Mouse (Mus musculus) neural tube, embryonic 14.5 days (tissue): ENCODE data around the gene Kif3a. TPM values are rescaled to one million over a fixed set of nuclear protein-coding genes. Genes with fewer than 3 reads are reported as not detected.

Experiments used
- ATAC-seq: fragments of 200-750 bp; cut with Nextera tagmentation; 2 replicates; pipeline ENCODE4 v1.8.0; 2017; ENCODE audit warnings: low read depth, mild to moderate bottlenecking, moderate TSS enrichment, moderate library complexity
- H3K27ac ChIP-seq: fragments of 300-500 bp; sonication (generic); 2 replicates; pipeline ENCODE4 v1.5.1; 2014; ENCODE audit warnings: low read depth, mild to moderate bottlenecking, control low read depth, low read length, moderate library complexity, mixed read lengths
- H3K27me3 ChIP-seq: fragments of 300-500 bp; sonication (generic); 2 replicates; pipeline ENCODE4 v1.6.1; 2014; ENCODE audit warnings: low read length; ENCODE audit not compliant: control insufficient read depth, insufficient read depth
- H3K36me3 ChIP-seq: fragments of 300-500 bp; sonication (generic); 2 replicates; pipeline ENCODE4 v1.6.1; 2014; ENCODE audit warnings: low read length, mixed read lengths; ENCODE audit not compliant: control insufficient read depth, insufficient read depth
- H3K4me1 ChIP-seq: fragments of 300-500 bp; sonication (generic); 2 replicates; pipeline ENCODE4 v1.6.1; 2014; ENCODE audit warnings: low read length; ENCODE audit not compliant: control insufficient read depth, insufficient read depth
- H3K4me2 ChIP-seq: fragments of 300-500 bp; sonication (generic); 2 replicates; pipeline ENCODE4 v1.6.1; 2014; ENCODE audit warnings: mild to moderate bottlenecking, low read depth, low read length, control low read depth
- H3K4me3 ChIP-seq: fragments of 300-500 bp; sonication (generic); 2 replicates; pipeline ENCODE4 v1.5.1; 2014; ENCODE audit warnings: low read depth, low read length, control low read depth, mixed read lengths
- H3K9ac ChIP-seq: fragments of 300-500 bp; sonication (generic); replicated peaks from 2 replicates; pipeline ENCODE4 v1.6.1; 2014; ENCODE audit warnings: low read depth, mild to moderate bottlenecking, control low read depth, low read length, mixed read lengths
- H3K9me3 ChIP-seq: fragments of 300-500 bp; sonication (generic); 2 replicates; pipeline ENCODE4 v1.6.1; 2016; ENCODE audit warnings: low read length; ENCODE audit not compliant: control insufficient read depth
- WGBS: fragments of 180-500 bp; shearing (Covaris S2); extraction: QIAGEN DNeasy Blood & Tissue Kit; methylation state at CpG from one replicate; pipeline ENCODE4 v1.1.7; 2014; 5-methylcytosine and 5-hydroxymethylcytosine counted together
- polyA plus RNA-seq: library from polyadenylated mRNA; unstranded; fragments of >200 nt; fragmentation: Nextera tagmentation; extraction: Ambion mirVana; gene quantifications from 2 replicates; pipeline ENCODE4 v1.2.1, GENCODE M21; 2014

Gene Kif3a
- polyA plus RNA-seq, 1 experiment from 2014 or later = 308 TPM

GRCm38 (mm10) chr11:53642744-53643279, 75.6 kb downstream of the Kif3a start:
- H3K27me3 ChIP-seq = no peaks in the 10 kb centered on the region
- no peaks in the 10 kb centered on the region for H3K36me3 ChIP-seq
- no peak overlapping the region for H3K4me2 ChIP-seq
- 78% methylated on average over 12 of the region's 12 CpGs for WGBS
- no peak overlapping the region for H3K9ac ChIP-seq
- ATAC-seq = no peak
- no peak overlapping the region for H3K27ac ChIP-seq
- no peaks in the 10 kb centered on the region for H3K4me1 ChIP-seq
- H3K9me3 ChIP-seq = no peaks in the 10 kb centered on the region
- H3K4me3 ChIP-seq = no peak overlapping the region

GRCm38 (mm10) chr11:53644017-53644416, 76.8 kb downstream of the Kif3a start:
- Histone ChIP-seq H3K36me3 (no peaks in the 10 kb centered on the region), H3K4me1 (no peaks in the 10 kb centered on the region), H3K9ac (no peak overlapping the region), H3K4me2 (no peak overlapping the region), H3K27me3 (no peaks in the 10 kb centered on the region), H3K4me3 (no peak overlapping the region), H3K9me3 (no peaks in the 10 kb centered on the region), H3K27ac (no peak overlapping the region)
- WGBS = 79% methylated on average over 5 of the region's 5 CpGs
- ATAC-seq = no peak

DNA sequence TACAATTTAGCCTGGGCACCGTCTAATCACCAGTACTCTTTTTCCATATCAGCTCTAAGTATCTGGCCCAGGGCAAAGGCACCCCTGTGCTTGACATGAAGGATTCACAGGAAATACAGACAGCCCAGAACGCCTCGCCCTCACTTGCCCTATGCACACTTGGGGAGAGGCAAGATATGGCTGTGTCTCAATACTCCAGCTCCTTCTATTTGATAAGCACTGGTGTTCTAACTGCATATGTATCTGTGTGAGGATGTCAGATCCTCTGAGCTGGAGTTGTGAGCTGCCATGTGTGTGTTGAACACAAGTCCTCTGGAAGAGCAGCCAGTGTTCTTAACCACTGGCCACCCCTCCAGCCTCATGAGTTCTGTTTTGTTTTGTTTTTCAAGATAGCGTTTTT, 84.3 kb downstream of the Kif3a start:
- ATAC-seq = no peak
- Histone ChIP-seq H3K9ac (no peak overlapping the region), H3K4me1 (no peaks in the 10 kb centered on the region), H3K36me3 (peaks cover 6% of the 10 kb centered on the region; the same call in 1 of the 2 replicates), H3K4me2 (no peak overlapping the region), H3K27me3 (no peaks in the 10 kb centered on the region), H3K4me3 (no peak overlapping the region), H3K27ac (no peak overlapping the region), H3K9me3 (no peaks in the 10 kb centered on the region)
- 89% methylated on average over 4 of the region's 4 CpGs for WGBS

Other genes starting within 250 kb of the Kif3a start
- 16.8 and 18.7 TPM in 2 replicates for gene Zcchc10, start 242.7 kb upstream of the Kif3a start, polyA plus RNA-seq
- gene Aff4, start 216.5 kb upstream of the Kif3a start, polyA plus RNA-seq = 59.2 and 95.0 TPM in 2 replicates
- gene Leap2, start 144.2 kb upstream of the Kif3a start, polyA plus RNA-seq = not detected in 2 replicates
- 771 and 826 TPM in 2 replicates for gene Uqcrq, start 136.5 kb upstream of the Kif3a start, polyA plus RNA-seq
- gene Gdf9, start 136.4 kb upstream of the Kif3a start, polyA plus RNA-seq = 3.4 and 5.3 TPM in 2 replicates
- gene Gm10447, start 110.3 kb upstream of the Kif3a start, polyA plus RNA-seq = 0.14 TPM in 1 of 2 replicates, not detected in the other
- 1.8 and 2.9 TPM in 2 replicates for gene Shroom1, start 110.2 kb upstream of the Kif3a start, polyA plus RNA-seq
- not detected in 2 replicates for gene Gm9837, start 96.9 kb upstream of the Kif3a start, polyA plus RNA-seq
- 0.23 TPM in 1 of 2 replicates, not detected in the other for gene Gm9945, start 87.2 kb upstream of the Kif3a start, polyA plus RNA-seq
- gene Sowaha, start 87.1 kb upstream of the Kif3a start, polyA plus RNA-seq = 0.66 and 1.1 TPM in 2 replicates
- 20.5 and 25.0 TPM in 2 replicates for gene Sept8, start 48.1 kb upstream of the Kif3a start, polyA plus RNA-seq
- 7.6 and 8.1 TPM in 2 replicates for gene Il4, start 51.3 kb downstream of the Kif3a start, polyA plus RNA-seq
- not detected in 2 replicates for gene Il13, start 67.3 kb downstream of the Kif3a start, polyA plus RNA-seq
- gene Rad50, start 139.9 kb downstream of the Kif3a start, polyA plus RNA-seq = 11.2 and 12.0 TPM in 2 replicates
- gene Il5, start 153.4 kb downstream of the Kif3a start, polyA plus RNA-seq = not detected in 2 replicates
- 1.4 and 3.3 TPM in 2 replicates for gene Irf1, start 202.6 kb downstream of the Kif3a start, polyA plus RNA-seq
- gene Gm17334, start 205.8 kb downstream of the Kif3a start, polyA plus RNA-seq = not detected in 2 replicates